Mouse (Mus musculus): ENCODE data around the gene Prokr1.
"Not testable (repeated sequence)": the region's sequence is repeated elsewhere in the genome, so short reads cannot be mapped to it uniquely, and the experiment has no call there.

Prokr1 gene

GRCm38 (mm10) chr6:87590394-87591281 lies at the start of gene Prokr1:
Prokr1 (minus strand) TSS chr6:87590743.
- in situ Hi-C loops (cut with MboI, MseI) = no loop called here

- in situ Hi-C loops (cut with MboI, MseI) = no loop called here
Measured at GRCm38 (mm10) chr6:87638134-87638660, 47.7 kb upstream of the Prokr1 start.

- in situ Hi-C loops (cut with MboI, MseI) = no loop called here
Measured at GRCm38 (mm10) chr6:87632176-87632575, 41.6 kb upstream of the Prokr1 start.

- in situ Hi-C loops (cut with MboI, MseI) = not testable (repeated sequence)
Measured at GRCm38 (mm10) chr6:87628936-87629335, 38.4 kb upstream of the Prokr1 start.

- in situ Hi-C loops (cut with MboI, MseI) = no loop called here
Measured at GRCm38 (mm10) chr6:87623151-87623550, 32.6 kb upstream of the Prokr1 start.

- in situ Hi-C loops (cut with MboI, MseI) = no loop called here
Measured at GRCm38 (mm10) chr6:87621281-87621680, 30.7 kb upstream of the Prokr1 start.

GRCm38 (mm10) chr6:87618021-87618420 lies 27.5 kb upstream of the Prokr1 start:
- in situ Hi-C loops (cut with MboI, MseI) = no loop called here

- in situ Hi-C loops (cut with MboI, MseI) = no loop called here
Measured at GRCm38 (mm10) chr6:87615696-87616083, 25.1 kb upstream of the Prokr1 start.

- in situ Hi-C loops (cut with MboI, MseI) = no loop called here
Measured at GRCm38 (mm10) chr6:87614794-87615695, 24.5 kb upstream of the Prokr1 start.

GRCm38 (mm10) chr6:87599825-87600224 lies 9.3 kb upstream of the Prokr1 start:
- in situ Hi-C loops (cut with MboI, MseI) = no loop called here

- in situ Hi-C loops (cut with MboI, MseI) = no loop called here
Measured at GRCm38 (mm10) chr6:87597116-87597833, 6.7 kb upstream of the Prokr1 start.

GRCm38 (mm10) chr6:87594188-87594587 lies 3.6 kb upstream of the Prokr1 start:
- in situ Hi-C loops (cut with MboI, MseI) = no loop called here

- in situ Hi-C loops (cut with MboI, MseI) = no loop called here
Measured at GRCm38 (mm10) chr6:87589718-87590393, 687 bp downstream of the Prokr1 start.

- in situ Hi-C loops (cut with MboI, MseI) = no loop called here
Measured at GRCm38 (mm10) chr6:87583991-87584390, 6.6 kb downstream of the Prokr1 start.

GRCm38 (mm10) chr6:87583183-87583611 lies 7.3 kb downstream of the Prokr1 start:
- in situ Hi-C loops (cut with MboI, MseI) = no loop called here

GRCm38 (mm10) chr6:87582456-87582855 lies 8.1 kb downstream of the Prokr1 start:
- in situ Hi-C loops (cut with MboI, MseI) = no loop called here

- in situ Hi-C loops (cut with MboI, MseI) = no loop called here
Measured at GRCm38 (mm10) chr6:87581581-87581980, 9.0 kb downstream of the Prokr1 start.

GRCm38 (mm10) chr6:87581071-87581470 lies 9.5 kb downstream of the Prokr1 start:
- in situ Hi-C loops (cut with MboI, MseI) = no loop called here

GRCm38 (mm10) chr6:87578247-87578646 lies 12.3 kb downstream of the Prokr1 start:
- in situ Hi-C loops (cut with MboI, MseI) = no loop called here

- in situ Hi-C loops (cut with MboI, MseI) = no loop called here
Measured at GRCm38 (mm10) chr6:87576648-87577330, 13.8 kb downstream of the Prokr1 start.

Measured in T-helper 17 cell (primary cell).